14 mouse cellular contexts compared by ENCODE assay signal in the genomic region with DNA sequence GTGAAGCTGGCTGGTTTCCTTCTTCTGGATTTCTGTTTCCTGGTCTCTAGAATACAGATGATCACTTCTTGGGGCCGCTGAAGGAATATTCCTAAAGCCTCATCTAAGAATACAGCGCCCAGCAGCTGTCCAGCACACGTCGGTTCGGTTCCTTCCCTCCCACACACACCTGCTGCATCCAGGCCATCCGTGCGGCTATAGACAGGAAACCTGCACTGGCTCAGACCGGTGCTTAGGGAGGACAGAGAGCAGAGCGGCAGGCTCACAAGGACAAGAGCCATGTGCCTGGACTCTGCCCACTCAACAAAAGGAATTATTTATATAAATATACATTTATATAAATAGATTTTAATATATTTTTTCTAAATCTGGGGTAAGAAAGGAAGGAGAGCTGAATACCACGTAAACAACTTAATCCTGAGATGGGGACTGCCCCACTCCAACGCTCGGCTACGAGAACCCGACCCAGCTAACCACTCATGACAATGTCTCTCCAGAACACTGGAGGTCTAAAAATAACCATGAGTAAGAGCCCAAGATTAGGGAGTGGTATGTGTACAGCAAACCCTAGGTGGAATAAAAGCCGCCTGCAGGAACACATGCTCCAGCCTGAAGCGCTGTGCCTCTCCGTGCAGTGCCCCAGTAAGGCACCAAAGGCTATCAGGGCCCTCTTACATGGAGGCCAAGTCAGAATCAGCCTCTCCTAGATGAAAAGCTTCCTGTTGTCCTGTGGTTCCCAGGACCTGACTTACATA. TPM values are rescaled to one million over a fixed set of nuclear protein-coding genes. Genes with fewer than 3 reads are reported as not detected.
DNase-seq lines count a peak whose midpoint lies in the region; ATAC-seq lines count a peak whose summit lies in the region.
"Had no signal": no experiment of that assay in that cellular context is flagged by ENCODE, and none has a peak within 500 bp of the region (broad histone marks: within the 10 kb centered on the region; RNA-seq: fewer than 3 reads in every experiment).

No protein-coding gene starts in this region.

- H3K27ac ChIP-seq in limb, embryonic 15.5 days = no peak overlapping the region
- H3K27ac ChIP-seq in limb, embryonic 10.5 days = no peak overlapping the region
- H3K27ac ChIP-seq in heart, embryonic 16.5 days (ENCODE audit: low read length) = peak overlapping the region; percentile 88
- H3K27ac ChIP-seq: forebrain, embryonic 12.5 days; lung, embryonic 15.5 days; neural tube, embryonic 15.5 days had no signal

- H3K4me2 ChIP-seq in limb, embryonic 15.5 days = no peak overlapping the region
- peak overlapping the region; percentile 37 for H3K4me2 ChIP-seq in heart, embryonic 16.5 days (ENCODE audit: low read depth, low read length)
- H3K4me2 ChIP-seq: forebrain, embryonic 12.5 days; lung, embryonic 15.5 days; neural tube, embryonic 15.5 days had no signal

- WGBS in limb, embryonic 15.5 days = 84% methylated on average over 17 of the region's 17 CpGs
- WGBS in limb, embryonic 10.5 days = 96% methylated on average over 17 of the region's 17 CpGs
- 36% methylated on average over 17 of the region's 17 CpGs for WGBS in heart, embryonic 16.5 days

- no peak for DNase-seq in limb, embryonic 10.5 days (ENCODE audit: low spot score)
- peak; percentile 23 for DNase-seq in NIH3T3 (ENCODE audit: low read depth)
- DNase-seq in lung, postnatal 36 days = peak; percentile 67
- no peak for DNase-seq in retina, embryonic 14.5 days (ENCODE audit: low spot score)
- no peak for DNase-seq in gastrocnemius, adult 8-10 months (ENCODE audit: low spot score in 2 of 2)
- no peak for DNase-seq in layer of hippocampus, postnatal 14 days (ENCODE audit: low spot score in 2 of 2)
- DNase-seq: adrenal gland, postnatal 25 days; cerebellum, adult 11-12 months; right cerebral cortex, postnatal 25 days had no signal

- ATAC-seq in limb, embryonic 15.5 days (ENCODE audit: insufficient number of reproducible peaks, low FRiP score, low TSS enrichment, low read depth) = peak; percentile 52; the same call in 1 of the 2 replicates
- ATAC-seq in heart, embryonic 16.5 days (replicated peaks; ENCODE audit: extremely low read depth, insufficient read depth, low FRiP score) = peak; percentile 86

- peaks cover 35% of the 10 kb centered on the region for H3K36me3 ChIP-seq in limb, embryonic 15.5 days
- H3K36me3 ChIP-seq in limb, embryonic 10.5 days = peaks cover 10% of the 10 kb centered on the region
- H3K36me3 ChIP-seq in heart, embryonic 16.5 days (ENCODE audit: control insufficient read depth, insufficient read depth) = peaks cover 24% of the 10 kb centered on the region

- H3K27me3 ChIP-seq in limb, embryonic 15.5 days = no peaks in the 10 kb centered on the region
- H3K27me3 ChIP-seq in limb, embryonic 10.5 days (ENCODE audit: low read depth, poor library complexity, severe bottlenecking) = no peaks in the 10 kb centered on the region
- H3K27me3 ChIP-seq in heart, embryonic 16.5 days (ENCODE audit: control insufficient read depth, insufficient read depth, low read length) = no peaks in the 10 kb centered on the region
- H3K27me3 ChIP-seq: forebrain, embryonic 12.5 days; lung, embryonic 15.5 days; neural tube, embryonic 15.5 days had no signal

- no peaks in the 10 kb centered on the region for H3K9me3 ChIP-seq in limb, embryonic 15.5 days
- H3K9me3 ChIP-seq in limb, embryonic 10.5 days (replicated peaks) = no peaks in the 10 kb centered on the region
- peaks cover 7% of the 10 kb centered on the region for H3K9me3 ChIP-seq in heart, embryonic 16.5 days (replicated peaks; ENCODE audit: control insufficient read depth, low read length)
- H3K9me3 ChIP-seq: forebrain, embryonic 12.5 days; lung, embryonic 15.5 days; neural tube, embryonic 15.5 days had no signal

- no peak overlapping the region for H3K9ac ChIP-seq in limb, embryonic 15.5 days
- H3K9ac ChIP-seq in heart, embryonic 16.5 days (ENCODE audit: low read length) = no peak overlapping the region; the same call in 1 of the 2 replicates
- H3K9ac ChIP-seq: forebrain, embryonic 12.5 days; lung, embryonic 15.5 days; neural tube, embryonic 15.5 days had no signal

- H3K4me3 ChIP-seq in limb, embryonic 15.5 days = no peak overlapping the region
- H3K4me3 ChIP-seq in limb, embryonic 10.5 days = no peak overlapping the region
- no peak overlapping the region for H3K4me3 ChIP-seq in heart, embryonic 16.5 days (ENCODE audit: low read length)
- H3K4me3 ChIP-seq: forebrain, embryonic 12.5 days; lung, embryonic 15.5 days; neural tube, embryonic 15.5 days had no signal

- H3K4me1 ChIP-seq in limb, embryonic 15.5 days = peaks cover 4% of the 10 kb centered on the region; the same call in 1 of the 2 replicates
- no peaks in the 10 kb centered on the region for H3K4me1 ChIP-seq in limb, embryonic 10.5 days
- peaks cover 11% of the 10 kb centered on the region for H3K4me1 ChIP-seq in heart, embryonic 16.5 days (ENCODE audit: control insufficient read depth, insufficient read depth, low read length)
- H3K4me1 ChIP-seq: forebrain, embryonic 12.5 days; neural tube, embryonic 15.5 days had no signal

RNA-seq across cellular contexts. Expression of a gene that starts 26.8 kb away (rescaled TPM):
- 72.9 and 85.2 TPM in 2 replicates for polyA plus RNA-seq in limb, embryonic 15.5 days (2015; fragmentation: Nextera tagmentation; extraction: Ambion mirVana)
- 20.7 and 30.2 TPM in 2 replicates for polyA plus RNA-seq in limb, embryonic 10.5 days (2016; fragmentation: Nextera tagmentation; extraction: Ambion mirVana)
- polyA plus RNA-seq in heart, embryonic 16.5 days (2015; fragmentation: Nextera tagmentation; extraction: Ambion mirVana) = 60.4 and 64.9 TPM in 2 replicates
- 10 to 100 TPM; 32.9 to 41.1 (median 37.5) TPM for total RNA-seq in gastrocnemius, adult 8-10 months (2022)
- total RNA-seq in layer of hippocampus, postnatal 14 days (2021) = 10 to 100 TPM; 34.9 to 36.4 TPM

RNA-seq across cellular contexts. Expression of a gene that starts 53.4 kb away (rescaled TPM):
- polyA plus RNA-seq in limb, embryonic 15.5 days (2015; fragmentation: Nextera tagmentation; extraction: Ambion mirVana) = 9.4 and 12.0 TPM in 2 replicates
- 2.1 and 2.7 TPM in 2 replicates for polyA plus RNA-seq in limb, embryonic 10.5 days (2016; fragmentation: Nextera tagmentation; extraction: Ambion mirVana)
- polyA plus RNA-seq in heart, embryonic 16.5 days (2015; fragmentation: Nextera tagmentation; extraction: Ambion mirVana) = 10.1 and 15.1 TPM in 2 replicates
- total RNA-seq in gastrocnemius, adult 8-10 months (2022) = 10 to 100 TPM; 10.9 to 16.8 (median 11.0) TPM
- 1 to 10 TPM; 4.4 to 5.1 TPM for total RNA-seq in layer of hippocampus, postnatal 14 days (2021)

RNA-seq across cellular contexts. Expression of a gene that starts 58.1 kb away (rescaled TPM):
- 368 and 413 TPM in 2 replicates for polyA plus RNA-seq in limb, embryonic 15.5 days (2015; fragmentation: Nextera tagmentation; extraction: Ambion mirVana)
- polyA plus RNA-seq in limb, embryonic 10.5 days (2016; fragmentation: Nextera tagmentation; extraction: Ambion mirVana) = 21.9 and 24.6 TPM in 2 replicates
- 428 and 460 TPM in 2 replicates for polyA plus RNA-seq in heart, embryonic 16.5 days (2015; fragmentation: Nextera tagmentation; extraction: Ambion mirVana)
- 100 to 1,000 TPM; 125 to 153 (median 134) TPM for total RNA-seq in gastrocnemius, adult 8-10 months (2022)
- total RNA-seq in layer of hippocampus, postnatal 14 days (2021) = 10 to 100 TPM; 16.3 to 21.5 TPM

Comparison
In these comparisons a context has a peak if more than half of its experiments do, and no peak if none do; other contexts are left out.
1. RNA of a gene that starts 58.1 kb away (polyA plus RNA-seq): 428 to 460 TPM in heart, embryonic 16.5 days and 368 to 413 TPM in limb, embryonic 15.5 days; 21.9 to 24.6 TPM in limb, embryonic 10.5 days; every median in the first group is over 10 times any median in the second.
2. DNase-seq: peak in NIH3T3 (single experiment) and lung, postnatal 36 days (single experiment); none in limb, embryonic 10.5 days (single experiment), retina, embryonic 14.5 days (single experiment), gastrocnemius, adult 8-10 months (0 of 2) and layer of hippocampus, postnatal 14 days (0 of 2).